Mouse (Mus musculus): ENCODE measurements at regions not wholly inside any gene's neighbourhood (a gene's known extent, or its start where the extent isn't known, plus 50 kb on each side); places are given as distances from the start of the nearest gene placed in this dataset.
A peak's percentile ranks its signal among the peaks of the same experiment; 100 is the strongest.
"Not testable (repeated sequence)": the region's sequence is repeated elsewhere in the genome, so short reads cannot be mapped to it uniquely, and the experiment has no call there.

DNA sequence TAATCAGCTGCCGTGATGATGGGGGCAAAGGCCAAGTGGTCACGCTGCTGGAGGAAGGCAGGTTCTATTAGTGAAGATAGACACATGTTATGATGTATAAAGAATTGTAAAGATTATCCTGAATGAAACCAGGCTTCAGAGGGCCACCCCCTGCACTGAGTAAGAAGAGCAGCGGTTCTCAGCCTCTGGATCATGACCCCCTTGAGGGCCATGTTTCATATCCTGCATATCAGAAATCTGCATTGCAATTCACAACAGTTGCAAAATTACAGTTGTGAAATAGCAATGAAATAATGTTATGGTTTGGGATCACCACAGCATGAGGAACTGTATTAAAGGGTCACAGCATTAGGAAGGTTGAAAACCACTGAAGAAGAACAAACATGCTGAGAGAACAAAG lies 162.5 kb upstream of the Zranb2 start:
- DNase-seq (ENCODE audit: low read depth, low spot score) = no peak

DNA sequence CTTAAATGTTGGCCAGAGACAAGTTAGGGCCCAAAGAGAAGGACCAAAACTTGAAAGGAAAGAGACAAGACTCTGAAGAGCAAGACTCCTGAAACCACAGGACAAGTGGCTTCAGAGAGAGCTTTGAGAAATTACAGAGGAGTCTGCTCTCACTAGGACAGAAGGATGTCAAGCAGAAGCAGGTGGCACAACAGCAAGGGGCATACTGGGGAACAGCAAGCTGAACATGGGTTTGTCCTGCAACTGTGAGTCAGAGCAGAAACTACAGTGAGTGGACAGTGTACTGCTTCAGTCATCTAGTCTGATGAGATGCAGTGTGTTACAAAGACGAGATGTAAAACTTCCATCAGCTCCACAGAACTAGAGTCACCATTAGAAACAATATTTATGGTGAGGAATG lies 160.6 kb upstream of the Zranb2 start:
- DNase-seq (ENCODE audit: low read depth, low spot score) = no peak

DNA sequence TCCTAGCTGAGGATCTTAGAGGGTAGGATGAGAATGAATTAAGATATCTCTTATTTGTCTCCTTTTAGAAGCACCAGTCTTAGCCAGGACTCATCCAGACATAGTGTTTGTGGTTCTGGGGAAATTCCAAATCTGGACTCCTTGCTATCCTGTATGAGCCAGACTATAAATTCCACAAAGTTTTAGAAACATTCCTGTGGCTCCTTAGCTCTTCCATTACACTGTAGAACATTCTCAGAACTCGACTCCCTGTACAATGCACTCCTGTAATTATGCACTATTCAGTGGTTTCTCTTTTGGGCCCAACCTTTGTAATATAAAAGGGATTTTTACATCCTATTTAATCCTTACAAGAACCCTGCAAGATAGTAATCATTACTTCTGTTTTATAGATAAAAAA lies 159.8 kb upstream of the Zranb2 start:
- no peak for DNase-seq (ENCODE audit: low read depth, low spot score)

DNA sequence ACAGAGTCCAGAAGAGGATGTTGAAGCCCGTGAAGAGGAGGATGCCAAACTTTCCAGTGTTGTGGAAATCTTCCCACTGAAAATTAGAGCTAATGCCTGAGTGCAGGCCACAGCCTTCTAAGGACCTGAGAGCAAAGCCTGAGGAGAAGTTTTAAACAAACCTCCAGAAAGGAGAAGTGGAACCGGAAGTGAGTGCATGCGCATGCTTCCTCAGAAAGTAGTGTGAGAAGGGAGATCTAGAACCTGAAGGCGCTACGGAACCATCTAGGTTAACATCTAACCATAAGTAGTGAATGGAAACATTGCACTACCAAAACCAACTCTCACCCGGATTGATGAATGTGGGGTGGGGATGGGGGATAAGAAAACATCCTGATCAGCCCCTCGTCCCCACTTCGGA lies 156.4 kb upstream of the Zranb2 start:
- DNase-seq (ENCODE audit: low read depth, low spot score) = no peak

DNA sequence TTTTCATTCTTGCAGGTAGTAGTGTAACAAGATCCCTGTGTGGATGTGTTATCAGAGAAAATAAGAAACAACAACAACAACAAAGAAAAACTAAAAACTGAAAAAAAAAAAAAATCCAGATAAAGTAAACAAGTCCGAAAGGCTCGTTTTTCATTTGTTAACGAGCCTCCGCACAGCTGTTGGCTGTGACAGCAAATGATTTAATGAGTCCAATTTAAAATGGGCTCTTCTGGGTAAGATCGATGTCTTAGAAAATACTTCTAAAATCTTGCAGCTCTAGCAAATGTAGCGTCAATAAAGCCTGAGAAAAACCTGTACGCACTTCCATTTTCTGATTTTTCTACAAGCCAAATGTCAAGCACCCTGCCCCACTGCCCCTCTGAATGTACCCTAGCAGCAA lies 155.8 kb upstream of the Zranb2 start:
- DNase-seq (ENCODE audit: low read depth, low spot score) = no peak

DNA sequence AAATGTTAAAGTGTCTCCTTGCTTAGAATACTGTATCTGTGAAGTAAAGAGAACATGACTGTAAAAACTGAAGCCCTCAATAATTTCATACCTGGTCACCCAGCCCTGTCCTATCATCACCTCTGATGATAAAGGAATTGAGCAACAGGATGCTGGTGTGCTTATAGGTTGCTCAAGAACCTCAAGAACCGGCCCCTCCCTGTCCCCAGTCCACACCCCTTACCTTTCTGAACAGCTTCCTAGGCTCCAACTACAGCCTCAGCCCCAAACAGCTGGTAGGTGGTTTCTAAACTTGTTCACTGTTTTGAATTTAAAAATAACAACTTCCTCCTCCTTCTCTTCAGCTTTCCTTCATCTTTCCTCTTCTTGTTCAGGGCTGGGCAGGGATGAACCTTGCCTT lies 142.1 kb upstream of the Zranb2 start:
- DNase-seq (ENCODE audit: low read depth, low spot score) = no peak

DNA sequence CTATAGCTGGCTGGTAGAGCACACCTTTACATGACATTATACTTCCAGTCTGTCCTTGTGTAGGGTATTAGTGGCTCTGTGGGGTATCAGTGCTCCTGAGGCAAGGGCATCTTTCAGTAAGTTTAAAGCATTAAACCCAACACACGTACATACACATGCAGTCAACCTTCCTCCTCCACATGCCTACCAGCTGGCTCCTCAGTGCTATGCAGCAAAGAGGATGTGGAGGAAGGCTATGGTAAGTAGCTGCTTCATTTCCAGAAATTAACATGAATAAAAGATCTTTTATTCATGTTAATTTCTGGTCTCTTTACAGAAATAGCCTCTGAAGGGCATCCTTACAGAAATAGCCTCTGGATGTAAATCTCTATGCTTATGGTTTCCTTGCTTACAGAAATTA lies 140.1 kb upstream of the Zranb2 start:
- no peak for DNase-seq (ENCODE audit: low read depth, low spot score)

DNA sequence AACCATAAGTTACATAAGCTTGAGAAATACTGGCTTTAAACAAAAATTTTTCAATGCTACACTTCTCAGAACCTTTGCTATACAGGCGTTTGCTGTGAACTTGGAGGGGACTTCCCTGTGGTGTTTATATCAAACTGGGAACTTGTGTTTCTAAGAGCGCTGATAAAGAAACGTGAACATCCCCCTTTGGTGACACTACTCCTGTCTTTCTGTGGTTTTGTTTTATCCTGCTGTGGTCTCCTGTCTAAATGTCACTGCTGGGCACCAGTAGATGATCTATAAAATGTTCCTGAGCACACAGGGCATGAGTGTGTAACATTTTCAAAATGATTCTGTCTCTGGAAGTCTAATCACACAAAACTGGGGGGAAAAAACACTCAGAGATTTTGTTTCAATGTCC lies 134.1 kb upstream of the Zranb2 start:
- no peak for DNase-seq (ENCODE audit: low read depth, low spot score)

DNA sequence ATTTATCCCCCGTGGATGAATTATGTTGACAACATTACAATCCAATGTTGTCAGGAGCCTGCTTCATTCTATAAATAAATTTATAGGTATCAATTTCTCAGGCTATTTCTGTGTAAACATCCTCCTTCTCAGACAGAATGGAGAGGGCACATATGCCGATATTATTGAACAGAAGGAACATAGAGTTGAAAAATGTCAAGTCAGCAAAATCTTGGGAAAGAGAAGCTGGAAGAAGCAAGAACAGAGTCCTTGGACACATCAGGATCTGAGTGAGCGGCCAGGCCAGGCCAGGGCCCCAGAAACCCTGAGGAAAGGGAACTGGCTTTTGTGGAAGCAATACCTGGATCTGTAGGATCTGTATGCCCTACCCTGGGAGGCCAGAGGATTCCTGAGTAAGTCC lies 129.9 kb upstream of the Zranb2 start:
- no peak for DNase-seq (ENCODE audit: low read depth, low spot score)

DNA sequence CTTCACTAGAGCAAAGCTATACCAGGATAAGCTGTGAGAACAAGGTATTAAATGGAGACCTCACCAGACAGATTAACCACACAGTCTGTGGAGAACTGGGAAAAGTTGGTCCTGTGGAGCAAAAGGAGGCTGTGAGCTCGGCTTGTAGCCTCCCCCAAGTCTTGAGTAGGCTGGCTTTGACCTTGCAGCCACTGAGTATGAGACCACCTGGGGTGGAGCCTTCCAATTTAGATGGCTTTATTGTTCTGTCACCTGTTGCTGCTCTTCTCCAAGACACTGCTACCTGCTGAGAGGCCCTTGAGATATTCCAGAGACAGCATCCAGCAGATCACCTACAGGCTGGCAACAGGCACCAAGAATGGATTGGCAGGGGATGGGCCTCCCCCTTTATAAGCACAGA lies 110.5 kb upstream of the Zranb2 start:
- DNase-seq (ENCODE audit: low read depth, low spot score) = not testable (repeated sequence)

DNA sequence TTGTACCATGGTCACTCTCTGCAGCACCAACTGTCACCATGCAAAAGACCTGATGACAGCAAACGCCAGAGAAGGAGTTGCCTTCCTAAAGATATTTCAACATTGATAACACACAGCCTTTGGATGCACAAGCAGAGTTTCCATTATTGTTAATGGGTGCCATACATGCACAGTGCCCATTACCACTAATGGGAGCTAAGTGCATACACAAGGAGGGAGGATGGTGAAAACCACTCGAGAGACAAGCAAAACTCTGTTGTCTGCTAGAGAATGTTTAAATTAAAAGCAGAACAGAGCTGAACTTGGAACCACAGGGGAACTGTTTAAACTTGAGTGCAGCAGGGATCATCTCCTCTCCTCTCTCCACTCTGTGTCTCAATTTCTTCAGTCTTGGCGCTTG lies 107.2 kb upstream of the Zranb2 start:
- no peak for DNase-seq (ENCODE audit: low read depth, low spot score)

DNA sequence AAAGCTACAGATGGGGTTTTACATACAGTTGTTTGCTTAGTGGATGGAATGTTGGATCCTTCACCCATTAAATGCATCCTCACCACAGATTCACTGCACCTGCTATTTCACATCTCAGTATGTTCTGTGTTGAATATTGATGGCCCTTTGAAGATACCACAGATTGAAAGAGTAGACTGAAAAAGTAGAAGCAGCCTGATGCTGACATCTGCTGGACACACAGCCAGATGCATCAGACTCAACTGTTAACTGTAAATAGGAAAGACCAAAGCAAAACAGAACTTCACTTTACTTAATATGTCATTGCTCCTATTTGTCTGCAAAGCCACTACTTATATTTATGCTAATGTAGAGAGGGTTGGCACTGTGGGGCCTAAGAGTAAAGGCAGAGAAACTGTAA lies 84.2 kb upstream of the Zranb2 start:
- DNase-seq (ENCODE audit: low read depth, low spot score) = peak; percentile 13

DNA sequence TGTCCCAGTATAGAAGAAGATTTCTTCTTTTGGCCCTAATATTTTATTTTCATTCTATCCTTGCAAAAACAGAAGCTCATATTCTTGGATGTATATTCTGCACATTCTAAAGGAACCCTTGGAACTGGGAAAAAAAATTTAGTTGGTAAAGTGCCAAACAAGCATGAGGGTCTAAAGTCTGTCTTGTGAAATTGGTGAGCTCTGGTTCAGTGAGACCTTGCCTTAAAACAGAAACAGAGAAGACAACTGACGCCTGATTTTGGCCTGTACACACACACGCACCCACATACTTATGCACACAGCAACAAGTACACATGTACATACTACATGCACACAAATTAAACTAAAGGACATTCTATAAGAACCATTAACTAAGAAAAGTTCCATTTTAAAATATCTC lies 62.4 kb upstream of the Zranb2 start:
- DNase-seq (ENCODE audit: low read depth, low spot score) = no peak

DNA sequence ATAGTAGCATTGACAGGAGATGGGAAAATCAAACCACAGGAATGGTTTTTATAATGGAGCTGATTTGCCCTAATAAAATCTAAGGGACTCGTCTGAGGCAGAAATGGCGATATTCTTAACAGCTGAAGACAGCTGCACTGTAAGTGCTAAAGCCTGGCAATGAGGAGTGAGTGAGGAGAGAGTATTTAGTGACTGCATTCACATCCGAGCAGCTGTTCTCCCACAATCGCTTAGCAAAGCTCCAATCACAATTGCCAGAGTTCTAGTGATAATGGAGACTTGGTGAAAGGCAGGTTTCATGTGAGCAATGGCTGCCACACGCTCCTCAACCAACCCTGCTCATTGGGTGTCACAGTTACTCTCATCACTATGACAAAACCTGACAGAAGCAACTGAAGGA lies 61.3 kb upstream of the Zranb2 start:
- no peak for DNase-seq (ENCODE audit: low read depth, low spot score)

DNA sequence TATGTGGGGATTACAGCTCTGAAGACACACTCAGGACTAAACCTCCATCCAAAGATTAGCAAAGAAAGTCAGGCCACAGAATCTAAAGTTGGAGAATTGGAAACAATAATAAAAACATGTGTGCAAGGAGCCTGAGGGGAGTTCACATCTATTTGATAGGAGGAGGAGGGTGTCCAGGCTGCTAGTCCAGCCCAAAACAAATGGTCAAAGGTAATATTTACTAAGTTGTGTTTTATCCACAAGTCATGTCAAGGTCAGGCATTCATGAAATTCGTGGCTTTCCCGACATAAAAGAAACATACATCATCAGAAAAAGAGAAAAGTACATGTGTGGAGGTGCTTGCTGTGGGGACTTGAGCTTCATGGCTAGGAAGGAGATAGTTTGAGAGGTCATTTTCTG lies 56.2 kb upstream of the Zranb2 start:
- DNase-seq (ENCODE audit: low read depth, low spot score) = no peak
